Mouse (Mus musculus) bone marrow macrophage, adult 2 months (primary cell): ENCODE results near the gene Gm5938. TPM values are rescaled to one million over a fixed set of nuclear protein-coding genes. Genes with fewer than 3 reads are reported as not detected.

Source experiments
- H3K27ac ChIP-seq: 2 replicates; pipeline ENCODE4 v1.5.1; 2012; ENCODE audit warnings: low read depth, low read length; ENCODE audit not compliant: insufficient read depth
- H3K4me1 ChIP-seq: 2 replicates; pipeline ENCODE4 v1.6.1; 2012; ENCODE audit warnings: low read length; ENCODE audit not compliant: control insufficient read depth, insufficient read depth
- H3K4me3 ChIP-seq: 2 replicates; pipeline ENCODE4 v1.5.1; 2012; ENCODE audit warnings: mild to moderate bottlenecking, low read length, moderate library complexity; ENCODE audit not compliant: insufficient read depth
- CTCF ChIP-seq: IDR thresholded peaks from 2 replicates; pipeline ENCODE4 v1.5.1; 2012; ENCODE audit warnings: low read depth, mild to moderate bottlenecking, low read length, moderate library complexity
- POLR2A ChIP-seq: IDR thresholded peaks from 2 replicates; pipeline ENCODE4 v1.6.1; 2012; ENCODE audit warnings: mild to moderate bottlenecking, low read depth, low read length, borderline replicate concordance
- polyA plus RNA-seq: library from polyadenylated mRNA; stranded (reverse); fragments of >200 nt; gene quantifications from 2 replicates; pipeline ENCODE4 v1.2.4, GENCODE M21; 2012; ENCODE audit not compliant: missing spikeins, insufficient read depth, insufficient read length

Gm5938 gene
- polyA plus RNA-seq: not detected in 2 replicates

DNA sequence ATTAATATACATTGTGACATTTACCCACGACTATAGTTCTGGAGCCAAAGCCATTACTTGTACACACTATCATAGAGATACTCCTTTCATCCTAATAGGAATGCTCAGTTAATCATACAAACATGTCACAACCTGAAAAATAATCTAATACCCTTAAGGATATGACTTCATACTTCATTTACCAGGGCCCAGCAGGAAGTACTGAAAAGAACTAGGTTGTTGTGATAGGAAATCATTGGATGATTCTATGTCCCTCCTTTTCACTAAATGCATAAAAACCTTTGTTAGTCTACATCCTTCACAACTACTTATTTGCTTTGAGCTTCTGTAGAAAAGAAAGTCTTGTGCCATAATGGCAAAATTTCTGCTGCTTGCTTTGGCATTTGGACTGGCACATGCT, at the start of gene Gm5938:
Gene Gm5938, plus strand, starts transcription at position 301 of the 400 bp plus-strand sequence.
- H3K4me3 ChIP-seq: no peak within 1 kb of the TSS
- H3K4me1 ChIP-seq: no peaks in the 10 kb centered on the region
- no peak for TF ChIP-seq POLR2A
- no peak for TF ChIP-seq CTCF
- H3K27ac ChIP-seq: no peak within 1 kb of the TSS

DNA sequence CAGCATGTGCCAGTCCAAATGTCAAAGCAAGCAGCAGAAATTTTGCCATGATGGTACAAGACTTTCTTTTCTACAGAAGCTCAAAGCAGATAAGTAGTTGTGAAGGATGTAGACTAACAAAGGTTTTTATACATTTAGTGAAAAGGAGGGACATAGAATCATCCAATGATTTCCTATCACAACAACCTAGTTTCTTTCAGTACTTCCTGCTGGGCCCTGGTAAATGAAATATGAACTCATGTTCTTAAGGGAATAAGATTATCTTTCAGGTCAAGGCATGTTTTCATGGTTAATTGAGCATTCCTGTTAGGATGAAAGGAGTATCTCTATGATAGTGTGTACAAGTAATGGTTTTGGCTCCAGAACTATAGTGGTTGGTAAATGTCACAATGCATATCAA, 34.0 kb upstream of the Gm5938 start, which contains the start of gene Obp1a:
Gene Obp1a, minus strand, starts transcription at position 101 of the 400 bp plus-strand sequence.
- H3K4me3 ChIP-seq: no peak within 1 kb of the TSS
- H3K4me1 ChIP-seq: no peaks in the 10 kb centered on the region
- no peak within 1 kb of the TSS for H3K27ac ChIP-seq
- TF ChIP-seq POLR2A (no peak), CTCF (no peak)

Other genes with a start within 250 kb of the Gm5938 start
- gene 5430402E10Rik, start 200.4 kb upstream of the Gm5938 start, polyA plus RNA-seq: not detected in 2 replicates
- gene Obp1a, start 34.1 kb upstream of the Gm5938 start, polyA plus RNA-seq: not detected in 2 replicates
- gene Obp1b, start 61.3 kb downstream of the Gm5938 start, polyA plus RNA-seq: not detected in 2 replicates
- gene Gm14743, start 120.5 kb downstream of the Gm5938 start, polyA plus RNA-seq: not detected in 2 replicates
- not detected in 2 replicates for gene 4930480E11Rik, start 244.2 kb downstream of the Gm5938 start, polyA plus RNA-seq